ENCODE assay signal across 9 mouse cellular contexts in genomic region chr3:105959585-105959984, GRCm38 (mm10). TPM values are rescaled to one million over a fixed set of nuclear protein-coding genes. Genes with fewer than 3 reads are reported as not detected.
A peak's percentile ranks its signal among the peaks of the same experiment; 100 is the strongest.
DNase-seq lines count a peak whose midpoint lies in the region; ATAC-seq and TF ChIP-seq lines count a peak whose summit lies in the region.
"Had no signal": no experiment of that assay in that cellular context is flagged by ENCODE, and none has a peak within 500 bp of the region (broad histone marks: within the 10 kb centered on the region; RNA-seq: fewer than 3 reads in every experiment).

No protein-coding gene starts in this region.

- H3K27me3 ChIP-seq in lung, embryonic 14.5 days (ENCODE audit: insufficient read depth, low read length): no peaks in the 10 kb centered on the region
- H3K27me3 ChIP-seq in hindbrain, embryonic 15.5 days: no peaks in the 10 kb centered on the region
- H3K27me3 ChIP-seq in midbrain, embryonic 13.5 days: no peaks in the 10 kb centered on the region

- H3K36me3 ChIP-seq in lung, embryonic 14.5 days (ENCODE audit: insufficient read depth): peaks cover 48% of the 10 kb centered on the region
- H3K36me3 ChIP-seq in hindbrain, embryonic 15.5 days: peaks cover 42% of the 10 kb centered on the region
- H3K36me3 ChIP-seq in midbrain, embryonic 13.5 days: peaks cover 40% of the 10 kb centered on the region

- H3K9me3 ChIP-seq in lung, embryonic 14.5 days (ENCODE audit: low read depth, low read length): no peaks in the 10 kb centered on the region
- H3K9me3 ChIP-seq in hindbrain, embryonic 15.5 days: no peaks in the 10 kb centered on the region
- no peaks in the 10 kb centered on the region for H3K9me3 ChIP-seq in midbrain, embryonic 13.5 days

- H3K4me2 ChIP-seq in lung, embryonic 14.5 days: peak overlapping the region; percentile 71
- H3K4me2 ChIP-seq in hindbrain, embryonic 15.5 days: peak overlapping the region; percentile 94
- H3K4me2 ChIP-seq in midbrain, embryonic 13.5 days (replicated peaks): peak overlapping the region; percentile 89

- TF ChIP-seq CTCF in lung, embryonic 14.5 days (IDR thresholded peaks at IDR 0.05; ENCODE audit: low read depth): no peak
- TF ChIP-seq CTCF in cortical plate, adult 2 months (IDR thresholded peaks at IDR 0.05; ENCODE audit: extremely low read depth, insufficient read depth, low read length): no peak

- under 1% methylated on average over 26 of the region's 26 CpGs for WGBS in lung, embryonic 14.5 days
- 1% methylated on average over 26 of the region's 26 CpGs for WGBS in hindbrain, embryonic 15.5 days
- 0% methylated on average over 26 of the region's 26 CpGs for WGBS in midbrain, embryonic 13.5 days

- DNase-seq in lung, embryonic 14.5 days: peak; percentile 42
- no peak for DNase-seq in lung, postnatal 36 days
- DNase-seq in right cerebral cortex, postnatal 14 days: no peak
- DNase-seq in spleen, adult 12 weeks (ENCODE audit: low spot score): no peak
- DNase-seq in urinary bladder, postnatal 36 days (ENCODE audit: low spot score in 2 of 2): no peak

- peaks cover 7% of the 10 kb centered on the region; the same call in 1 of the 2 replicates for H3K4me1 ChIP-seq in lung, embryonic 14.5 days (ENCODE audit: insufficient read depth)
- peaks cover 6% of the 10 kb centered on the region; the same call in 1 of the 2 replicates for H3K4me1 ChIP-seq in cortical plate, adult 2 months (ENCODE audit: control insufficient read depth, insufficient read depth, low read length)
- H3K4me1 ChIP-seq in hindbrain, embryonic 15.5 days (replicated peaks): peaks cover 39% of the 10 kb centered on the region
- H3K4me1 ChIP-seq in midbrain, embryonic 13.5 days (replicated peaks): peaks cover 41% of the 10 kb centered on the region

- TF ChIP-seq POLR2A in cortical plate, adult 2 months (IDR thresholded peaks at IDR 0.05; ENCODE audit: extremely low read depth, insufficient read depth, low read length): no peak

- ATAC-seq in lung, embryonic 14.5 days (ENCODE audit: insufficient read depth): peak; percentile 78
- ATAC-seq in hindbrain, embryonic 15.5 days (ENCODE audit: low FRiP score, low read depth): peak; percentile 78
- ATAC-seq in midbrain, embryonic 13.5 days: peak; percentile 90

- peak overlapping the region; percentile 39 for H3K27ac ChIP-seq in lung, embryonic 14.5 days (ENCODE audit: low read depth)
- no peak overlapping the region for H3K27ac ChIP-seq in cortical plate, adult 2 months (ENCODE audit: insufficient read depth, low read length)
- H3K27ac ChIP-seq in hindbrain, embryonic 15.5 days (replicated peaks): peak overlapping the region; percentile 95
- H3K27ac ChIP-seq in midbrain, embryonic 13.5 days: peak overlapping the region; percentile 74

- H3K4me3 ChIP-seq in lung, embryonic 14.5 days (ENCODE audit: low read depth, low read length): peak overlapping the region; percentile 84
- H3K4me3 ChIP-seq in cortical plate, adult 2 months (ENCODE audit: insufficient read depth, low read length): peak overlapping the region; percentile 94
- peak overlapping the region; percentile 89 for H3K4me3 ChIP-seq in hindbrain, embryonic 15.5 days
- peak overlapping the region; percentile 94 for H3K4me3 ChIP-seq in midbrain, embryonic 13.5 days (replicated peaks)

- H3K9ac ChIP-seq in lung, embryonic 14.5 days: peak overlapping the region; percentile 92
- peak overlapping the region; percentile 95 for H3K9ac ChIP-seq in hindbrain, embryonic 15.5 days
- peak overlapping the region; percentile 96 for H3K9ac ChIP-seq in midbrain, embryonic 13.5 days (replicated peaks)

RNA-seq across cellular contexts. Expression of gene Atp5f1, which starts 0.3 kb away (rescaled TPM):
- polyA plus RNA-seq in lung, embryonic 14.5 days (2014; fragmentation: Nextera tagmentation; extraction: Ambion mirVana): 449 and 462 TPM in 2 replicates
- 303 and 309 TPM in 2 replicates for polyA plus RNA-seq in cortical plate, adult 2 months (2012; rRNA removed)
- 499 and 527 TPM in 2 replicates for polyA plus RNA-seq in hindbrain, embryonic 15.5 days (2015; fragmentation: Nextera tagmentation; extraction: Ambion mirVana)
- polyA plus RNA-seq in midbrain, embryonic 13.5 days (2015; fragmentation: Nextera tagmentation; extraction: Ambion mirVana): 541 and 556 TPM in 2 replicates

RNA-seq across cellular contexts. Expression of gene Wdr77, which starts 0.4 kb away (rescaled TPM):
- 154 and 165 TPM in 2 replicates for polyA plus RNA-seq in lung, embryonic 14.5 days (2014; fragmentation: Nextera tagmentation; extraction: Ambion mirVana)
- polyA plus RNA-seq in cortical plate, adult 2 months (2012; rRNA removed): 43.1 and 47.0 TPM in 2 replicates
- polyA plus RNA-seq in hindbrain, embryonic 15.5 days (2015; fragmentation: Nextera tagmentation; extraction: Ambion mirVana): 94.0 and 100 TPM in 2 replicates
- 107 TPM in 2 replicates for polyA plus RNA-seq in midbrain, embryonic 13.5 days (2015; fragmentation: Nextera tagmentation; extraction: Ambion mirVana)

RNA-seq across cellular contexts. Expression of gene Ovgp1, which starts 13.9 kb away (rescaled TPM):
- 1.9 and 2.4 TPM in 2 replicates for polyA plus RNA-seq in lung, embryonic 14.5 days (2014; fragmentation: Nextera tagmentation; extraction: Ambion mirVana)
- polyA plus RNA-seq in cortical plate, adult 2 months (2012; rRNA removed): 9.1 and 10.2 TPM in 2 replicates
- 3.7 and 4.2 TPM in 2 replicates for polyA plus RNA-seq in hindbrain, embryonic 15.5 days (2015; fragmentation: Nextera tagmentation; extraction: Ambion mirVana)
- 3.4 and 4.4 TPM in 2 replicates for polyA plus RNA-seq in midbrain, embryonic 13.5 days (2015; fragmentation: Nextera tagmentation; extraction: Ambion mirVana)

RNA-seq across cellular contexts. Expression of gene I830077J02Rik, which starts 27.1 kb away (rescaled TPM):
- polyA plus RNA-seq in lung, embryonic 14.5 days (2014; fragmentation: Nextera tagmentation; extraction: Ambion mirVana): 0.75 and 0.83 TPM in 2 replicates
- polyA plus RNA-seq in cortical plate, adult 2 months (2012; rRNA removed): 1.8 and 2.0 TPM in 2 replicates
- 0.17 and 0.25 TPM in 2 replicates for polyA plus RNA-seq in hindbrain, embryonic 15.5 days (2015; fragmentation: Nextera tagmentation; extraction: Ambion mirVana)
- polyA plus RNA-seq in midbrain, embryonic 13.5 days (2015; fragmentation: Nextera tagmentation; extraction: Ambion mirVana): 0.39 and 0.41 TPM in 2 replicates

RNA-seq across cellular contexts. Expression of gene Pifo, which starts 54.9 kb away (rescaled TPM):
- polyA plus RNA-seq in lung, embryonic 14.5 days (2014; fragmentation: Nextera tagmentation; extraction: Ambion mirVana): 0.34 and 0.35 TPM in 2 replicates
- 0.38 and 1.5 TPM in 2 replicates for polyA plus RNA-seq in cortical plate, adult 2 months (2012; rRNA removed)
- polyA plus RNA-seq in hindbrain, embryonic 15.5 days (2015; fragmentation: Nextera tagmentation; extraction: Ambion mirVana): 6.9 and 7.6 TPM in 2 replicates
- polyA plus RNA-seq in midbrain, embryonic 13.5 days (2015; fragmentation: Nextera tagmentation; extraction: Ambion mirVana): 1.8 and 3.3 TPM in 2 replicates
- polyA plus RNA-seq: large intestine, adult 2 months had no signal
